Mouse (Mus musculus): ENCODE measurements at regions not wholly inside any gene's neighbourhood (a gene's known extent, or its start where the extent isn't known, plus 50 kb on each side); places are given as distances from the start of the nearest gene placed in this dataset.

DNA sequence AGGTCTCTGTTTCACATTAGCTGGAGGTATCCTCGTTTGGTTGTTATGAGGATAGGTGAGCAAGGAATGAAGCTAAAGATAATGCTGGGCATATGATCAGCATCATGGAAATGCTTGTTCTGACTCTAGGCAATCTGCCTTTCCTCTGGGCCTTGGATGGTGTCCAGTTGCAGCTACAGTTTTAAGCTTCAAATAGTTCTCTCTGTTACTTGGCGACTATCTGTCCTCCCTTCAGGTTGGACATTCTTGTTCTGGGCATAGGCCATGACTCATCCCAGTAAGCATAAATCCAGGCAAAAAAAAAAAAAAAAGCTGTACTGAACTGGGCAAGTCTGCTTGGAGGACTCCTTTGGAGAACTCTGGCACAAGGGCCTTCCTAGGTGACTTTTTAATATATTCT is 776.9 kb downstream of the Kcnma1 start:
- no peak for DNase-seq

DNA sequence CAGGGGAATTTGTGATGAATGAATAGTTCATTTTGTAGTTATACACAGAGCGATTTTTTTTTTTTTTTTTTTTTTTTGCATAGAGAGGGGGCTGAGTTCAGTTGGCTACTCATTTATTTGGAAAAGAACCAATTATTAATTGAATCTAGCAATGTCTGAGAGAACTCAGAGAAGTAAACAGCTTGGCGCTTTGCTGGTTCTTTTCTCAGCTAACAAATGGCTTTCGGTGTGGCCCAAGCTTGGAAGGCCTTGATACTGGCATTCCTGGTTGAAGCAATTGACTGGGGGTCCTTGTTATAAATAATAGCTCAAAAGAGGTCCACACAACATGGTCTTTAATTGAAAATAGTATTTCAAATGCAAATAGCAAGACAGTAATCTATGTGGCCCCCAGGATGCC is 815.6 kb downstream of the Kcnma1 start:
- no peak for DNase-seq

DNA sequence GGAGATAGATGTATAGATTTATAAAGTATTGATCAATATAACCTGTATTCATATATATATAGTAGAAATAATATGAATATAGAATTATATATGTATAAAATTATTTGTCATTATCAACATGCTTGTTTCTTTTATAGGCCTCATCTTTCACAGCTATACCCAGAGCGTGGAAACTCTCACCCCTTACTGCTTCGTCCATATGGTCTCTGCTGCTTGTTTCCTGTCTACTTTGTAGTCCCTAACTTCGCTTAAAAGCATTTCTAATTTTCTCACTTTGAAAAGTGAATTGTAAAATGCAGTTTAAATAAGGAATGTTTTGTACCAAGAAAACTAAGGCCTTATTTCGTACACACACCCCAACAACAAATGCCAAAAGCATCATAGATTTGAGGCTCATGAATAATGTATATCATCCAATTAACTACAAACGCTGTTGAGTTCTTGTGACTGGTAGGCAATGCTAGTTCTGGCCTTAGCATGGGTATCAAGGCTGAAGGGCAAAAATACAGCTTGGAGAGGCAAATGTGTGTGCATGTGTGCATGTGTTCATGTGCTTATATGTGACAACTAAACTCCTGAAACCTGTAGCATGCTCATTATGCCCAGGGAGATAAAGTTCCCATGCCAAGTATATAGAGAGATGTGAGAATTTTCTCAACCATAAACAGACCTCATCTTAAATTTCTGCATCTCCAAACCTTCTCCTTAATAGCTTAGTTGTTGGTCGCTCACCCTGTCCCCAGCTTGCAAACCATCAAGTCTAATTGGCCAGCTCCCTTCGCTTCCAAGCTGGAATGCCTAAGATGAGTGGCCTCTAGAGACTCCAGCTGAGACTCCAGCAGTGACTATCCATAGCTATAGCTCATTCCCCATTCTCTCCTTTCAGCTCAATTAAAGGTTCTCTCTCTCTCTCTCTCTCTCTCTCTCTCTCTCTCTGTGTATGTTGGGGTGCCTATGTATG is 819.4 kb downstream of the Kcnma1 start:
- DNase-seq, result no peak

DNA sequence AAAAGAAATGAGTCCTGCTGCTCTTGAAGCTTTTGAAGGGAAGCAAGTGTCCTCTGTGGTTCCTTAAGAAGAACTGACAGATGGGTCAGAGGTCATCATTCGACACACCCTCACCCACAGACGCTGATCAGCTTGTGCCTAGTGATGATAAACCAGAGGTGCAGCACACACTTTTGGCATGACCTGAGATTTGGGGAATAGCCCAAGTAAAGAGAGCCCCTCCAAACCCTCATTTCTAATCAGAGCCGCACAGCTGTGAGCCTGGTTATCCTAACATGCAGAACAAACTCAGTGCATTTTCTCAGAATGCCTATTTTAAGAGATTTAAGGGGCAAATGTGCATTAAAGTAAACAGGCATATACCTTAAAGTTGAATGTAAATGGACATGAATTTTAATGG is 821.7 kb downstream of the Kcnma1 start:
- no peak for DNase-seq

- no peak for DNase-seq
Observed at GRCm38 (mm10) chr14:23185359-23185758, 828.9 kb downstream of the Kcnma1 start.

DNA sequence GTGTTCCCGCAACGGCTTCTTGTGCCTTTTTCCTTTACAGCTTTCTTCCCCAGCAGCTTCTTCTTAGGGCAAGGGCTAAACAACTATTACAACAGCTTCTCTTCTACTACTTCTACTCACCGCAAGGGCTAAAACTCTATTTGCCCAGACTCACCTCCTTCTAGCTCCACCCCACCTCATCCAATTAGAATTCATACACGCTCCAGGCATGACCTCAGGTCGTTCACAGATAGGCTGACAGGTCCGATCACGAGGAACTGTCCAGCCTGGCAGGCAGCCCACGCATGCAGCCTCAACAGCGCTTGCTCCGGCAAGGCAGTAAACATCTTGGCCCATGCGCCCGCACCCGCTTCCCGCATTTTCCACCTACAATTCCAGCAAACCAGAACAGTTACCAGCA is 844.9 kb downstream of the Kcnma1 start:
- no peak for DNase-seq

GRCm38 (mm10) chr14:23160567-23160966 is 853.7 kb downstream of the Kcnma1 start:
- no peak for DNase-seq

DNA sequence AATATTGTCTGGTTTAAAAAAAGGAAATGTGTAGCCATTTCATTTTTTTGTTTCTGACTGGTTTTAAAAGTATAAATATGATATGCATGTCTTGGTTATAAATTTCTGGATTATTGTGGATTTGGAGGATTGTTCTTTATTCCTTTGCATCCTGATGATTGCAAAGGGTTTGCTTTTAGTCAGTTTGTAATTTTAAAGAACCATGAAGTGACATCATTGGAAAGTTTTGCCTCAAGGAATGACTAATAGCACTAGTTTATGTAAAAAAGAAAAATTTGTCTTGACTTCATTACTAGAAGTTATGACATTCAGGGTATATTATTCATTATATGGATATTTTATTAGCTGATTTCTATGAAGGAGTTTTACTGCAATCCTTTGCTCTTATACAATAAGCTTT is 863.9 kb downstream of the Kcnma1 start:
- no peak for DNase-seq

DNA sequence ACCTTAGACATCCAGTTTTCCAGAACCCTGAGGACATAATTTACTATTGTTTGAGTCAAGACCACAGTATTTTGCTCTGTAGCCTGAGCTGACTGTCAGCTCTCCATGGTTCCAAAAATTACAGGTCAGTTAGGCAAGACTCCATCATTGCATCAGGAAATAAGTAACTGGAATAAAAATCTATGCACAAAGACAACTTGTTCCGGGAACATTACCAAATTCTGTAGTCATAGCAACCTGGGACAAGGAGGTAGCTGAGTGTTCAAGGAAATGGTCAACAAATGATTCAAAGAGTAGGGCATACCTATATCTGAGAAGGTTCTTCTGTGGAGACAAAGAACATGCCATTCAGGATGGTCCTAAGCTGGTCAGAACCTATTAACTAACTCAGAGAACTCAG is 867.3 kb downstream of the Kcnma1 start:
- DNase-seq, result no peak

- DNase-seq, result no peak
Observed at GRCm38 (mm10) chr14:23140385-23140784, 873.9 kb downstream of the Kcnma1 start.

- DNase-seq, result no peak
Observed at GRCm38 (mm10) chr14:23134723-23135122, 879.6 kb downstream of the Kcnma1 start.

- peak; percentile 47 to 82 for DNase-seq
Observed at GRCm38 (mm10) chr14:23131736-23132519, 882.4 kb downstream of the Kcnma1 start.

- DNase-seq, result no peak
Observed at GRCm38 (mm10) chr14:23115889-23116510, 898.3 kb downstream of the Kcnma1 start.

DNA sequence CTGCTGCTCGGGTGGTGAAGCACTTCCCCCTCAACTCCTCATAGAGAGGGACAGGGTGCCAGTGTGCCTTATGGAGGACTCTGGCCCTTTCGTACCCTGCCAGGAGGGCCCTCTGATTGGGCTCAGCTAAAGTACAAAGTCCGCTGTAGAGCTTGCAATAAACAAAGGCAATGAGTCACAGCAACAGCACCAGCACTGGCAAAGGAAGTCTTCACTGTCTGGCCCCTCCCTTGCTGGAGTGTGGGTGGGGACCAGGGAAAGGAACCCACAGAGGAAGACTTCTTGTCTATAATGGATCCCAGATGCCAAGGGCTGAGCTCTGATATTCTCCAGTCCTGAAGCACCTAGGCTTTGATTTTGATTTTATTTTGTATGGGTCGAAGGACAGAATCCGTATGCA is 899.4 kb downstream of the Kcnma1 start:
- peak; percentile 28 to 46 for DNase-seq

DNA sequence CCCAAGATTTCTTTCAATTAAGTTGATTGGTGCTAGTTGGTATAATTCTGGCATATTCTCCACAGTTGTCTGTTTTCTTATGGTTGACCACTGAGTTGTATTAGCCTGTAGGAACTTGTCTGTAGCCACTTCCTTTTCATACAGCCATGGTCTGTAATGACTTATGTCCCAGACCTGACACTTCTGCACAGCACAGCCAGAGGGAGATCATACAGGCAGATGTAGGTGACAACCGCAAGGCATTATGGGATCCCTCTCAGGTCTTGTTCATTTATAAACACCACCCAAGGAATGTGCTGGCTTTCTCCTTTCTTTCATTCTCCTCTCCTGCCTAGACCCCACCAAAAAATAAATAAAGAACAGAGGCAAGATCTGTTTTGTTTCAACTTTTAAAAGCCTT is 899.8 kb downstream of the Kcnma1 start:
- no peak for DNase-seq

GRCm38 (mm10) chr14:23112369-23112768 is 901.9 kb downstream of the Kcnma1 start:
- no peak for DNase-seq

DNA sequence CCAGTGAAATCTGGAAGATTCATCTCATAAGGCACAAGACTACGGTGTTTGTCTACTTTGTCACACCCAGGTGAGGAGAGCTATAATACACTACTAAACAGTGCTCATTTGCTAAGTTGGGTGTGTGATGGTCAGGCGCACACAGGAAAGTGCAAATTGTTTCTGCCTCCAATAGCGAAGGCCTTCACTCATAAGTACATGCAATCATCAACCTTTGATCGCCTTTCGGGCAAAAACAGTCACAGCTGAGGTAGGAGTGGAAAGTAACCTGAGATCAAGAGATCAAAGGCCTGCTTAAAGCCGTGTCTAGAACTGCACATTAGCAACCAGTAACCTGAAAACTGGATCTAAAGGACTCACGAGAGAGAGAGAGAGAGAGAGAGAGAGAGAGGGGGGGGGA is 905.7 kb downstream of the Kcnma1 start:
- DNase-seq, result no peak

DNA sequence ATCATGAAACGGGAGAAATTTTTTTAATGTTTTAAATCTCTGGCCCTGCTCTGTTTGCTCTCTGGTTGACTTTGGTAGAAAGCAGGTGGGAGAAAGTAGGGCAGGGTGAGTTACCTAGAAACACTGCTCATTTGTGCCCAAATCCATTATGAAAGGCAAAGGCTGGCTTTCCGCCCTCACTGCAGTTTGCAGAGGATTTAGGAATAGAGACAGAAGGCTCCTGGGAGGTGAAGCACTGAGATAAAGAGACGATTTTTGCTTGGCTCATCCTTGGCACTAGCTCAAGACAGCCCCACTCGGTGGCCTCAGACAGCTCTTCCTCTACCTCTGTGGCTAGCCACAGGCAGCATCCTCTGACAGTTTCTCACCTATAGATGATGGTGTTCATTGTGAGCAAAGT is 906.8 kb downstream of the Kcnma1 start:
- DNase-seq, result no peak
